Mouse (Mus musculus) heart, embryonic 11.5 days (tissue): ENCODE measurements around the gene Slfn9. TPM values are rescaled to one million over a fixed set of nuclear protein-coding genes. Genes with fewer than 3 reads are reported as not detected.
"Not testable (repeated sequence)": the region's sequence is repeated elsewhere in the genome, so short reads cannot be mapped to it uniquely, and the experiment has no call there.

Experiments
- ATAC-seq: fragments of 200-750 bp; cut with Nextera tagmentation; replicated peaks from 2 replicates; pipeline ENCODE4 v1.8.0; 2017; ENCODE audit warnings: moderate library complexity; ENCODE audit not compliant: insufficient number of reproducible peaks, low FRiP score, low TSS enrichment
- H3K27ac ChIP-seq: fragments of 300-500 bp; sonication (generic); 2 replicates; pipeline ENCODE4 v1.5.1; 2014; ENCODE audit warnings: mild to moderate bottlenecking, low read depth, low read length
- H3K27me3 ChIP-seq: fragments of 300-500 bp; sonication (generic); 2 replicates; pipeline ENCODE4 v1.6.1; 2014; ENCODE audit warnings: mild to moderate bottlenecking, low read length, mixed read lengths; ENCODE audit not compliant: control insufficient read depth, insufficient read depth
- H3K36me3 ChIP-seq: fragments of 300-500 bp; sonication (generic); 2 replicates; pipeline ENCODE4 v1.6.1; 2014; ENCODE audit warnings: mild to moderate bottlenecking, low read length, moderate library complexity, mixed read lengths; ENCODE audit not compliant: control insufficient read depth, insufficient read depth
- H3K4me1 ChIP-seq: fragments of 300-500 bp; sonication (generic); 2 replicates; pipeline ENCODE4 v1.6.1; 2014; ENCODE audit warnings: low read length; ENCODE audit not compliant: control insufficient read depth, insufficient read depth
- H3K4me2 ChIP-seq: fragments of 300-500 bp; sonication (generic); 2 replicates; pipeline ENCODE4 v1.6.1; 2014; ENCODE audit warnings: mild to moderate bottlenecking, moderate library complexity
- H3K4me3 ChIP-seq: fragments of 300-500 bp; sonication (generic); 2 replicates; pipeline ENCODE4 v1.5.1; 2014; ENCODE audit warnings: low read depth, low read length
- H3K9ac ChIP-seq: fragments of 300-500 bp; sonication (generic); 2 replicates; pipeline ENCODE4 v1.6.1; 2014; ENCODE audit warnings: mild to moderate bottlenecking, low read depth, low read length, moderate library complexity
- H3K9me3 ChIP-seq: fragments of 300-500 bp; sonication (generic); replicated peaks from 2 replicates; pipeline ENCODE4 v1.6.1; 2016; ENCODE audit warnings: low read length; ENCODE audit not compliant: control insufficient read depth
- WGBS: fragments of 180-500 bp; shearing (Covaris S2); extraction: QIAGEN DNeasy Blood & Tissue Kit; methylation state at CpG from one replicate; pipeline ENCODE4 v1.1.7; 2014; ENCODE audit not compliant: insufficient replicate concordance; 5-methylcytosine and 5-hydroxymethylcytosine counted together
- polyA plus RNA-seq: library from polyadenylated mRNA; unstranded; fragments of >200 nt; fragmentation: Nextera tagmentation; extraction: Ambion mirVana; gene quantifications from 2 replicates; pipeline ENCODE4 v1.2.1, GENCODE M21; 2014

Slfn9 gene
- polyA plus RNA-seq = 14.1 and 16.6 TPM in 2 replicates

GRCm38 (mm10) chr11:82991469-82992166 is at the start of gene Slfn9:
TSS of gene Slfn9 (minus strand) at chr11:82991830.
- Histone ChIP-seq H3K4me2 (peak within 1 kb of the TSS; percentile 71), H3K9ac (peak within 1 kb of the TSS; percentile 72)
- 4% methylated on average over 14 of the region's 14 CpGs for WGBS

DNA sequence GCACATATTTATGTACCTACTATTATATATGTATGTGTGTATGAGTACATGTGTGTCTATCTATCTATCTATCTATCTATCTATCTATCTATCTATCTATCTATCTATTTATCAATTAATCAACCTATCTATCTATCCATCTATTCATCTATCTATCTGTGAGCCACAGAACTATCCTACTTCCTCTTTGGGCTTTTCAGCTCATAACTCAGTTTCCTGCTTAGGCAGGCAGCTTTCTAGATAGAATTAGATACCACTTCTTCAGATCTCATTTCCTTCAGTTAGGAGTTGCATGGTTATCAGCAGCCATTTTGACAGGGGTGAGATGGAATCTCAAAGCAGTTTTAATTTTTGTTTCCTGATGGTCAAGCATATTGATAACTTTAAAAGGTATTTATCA is 49.4 kb upstream of the Slfn9 start:
- no peak overlapping the region for H3K4me3 ChIP-seq
- H3K4me2 ChIP-seq = no peak overlapping the region
- H3K9ac ChIP-seq = no peak overlapping the region
- H3K36me3 ChIP-seq = no peaks in the 10 kb centered on the region
- ATAC-seq = no peak
- H3K9me3 ChIP-seq = no peaks in the 10 kb centered on the region
- no peaks in the 10 kb centered on the region for H3K4me1 ChIP-seq
- H3K27ac ChIP-seq = no peak overlapping the region
- no peaks in the 10 kb centered on the region for H3K27me3 ChIP-seq

More at GRCm38 (mm10) chr11:82991469-82992166, at the start of gene Slfn9:
- Histone ChIP-seq H3K27ac (peak within 1 kb of the TSS; percentile 55; the same call in 1 of the 2 replicates), H3K36me3 (no peaks in the 10 kb centered on the region), H3K4me1 (0 out of 2 replicates have a peak, but pooled peaks cover 2% of the 10 kb centered on the region), H3K9me3 (no peaks in the 10 kb centered on the region), H3K4me3 (peak within 1 kb of the TSS; percentile 52), H3K27me3 (no peaks in the 10 kb centered on the region)
- no peak for ATAC-seq

GRCm38 (mm10) chr11:83040325-83040724 is 48.7 kb upstream of the Slfn9 start:
- no peak overlapping the region for H3K9ac ChIP-seq
- no peaks in the 10 kb centered on the region for H3K27me3 ChIP-seq
- no peaks in the 10 kb centered on the region for H3K4me1 ChIP-seq
- peak overlapping the region; percentile 55 for H3K4me2 ChIP-seq
- H3K9me3 ChIP-seq = no peaks in the 10 kb centered on the region
- WGBS = 34% methylated on average over 1 of the region's 1 CpGs
- H3K36me3 ChIP-seq = no peaks in the 10 kb centered on the region
- H3K27ac ChIP-seq = no peak overlapping the region
- peak overlapping the region; percentile 6; the same call in 1 of the 2 replicates for H3K4me3 ChIP-seq
- no peak for ATAC-seq

DNA sequence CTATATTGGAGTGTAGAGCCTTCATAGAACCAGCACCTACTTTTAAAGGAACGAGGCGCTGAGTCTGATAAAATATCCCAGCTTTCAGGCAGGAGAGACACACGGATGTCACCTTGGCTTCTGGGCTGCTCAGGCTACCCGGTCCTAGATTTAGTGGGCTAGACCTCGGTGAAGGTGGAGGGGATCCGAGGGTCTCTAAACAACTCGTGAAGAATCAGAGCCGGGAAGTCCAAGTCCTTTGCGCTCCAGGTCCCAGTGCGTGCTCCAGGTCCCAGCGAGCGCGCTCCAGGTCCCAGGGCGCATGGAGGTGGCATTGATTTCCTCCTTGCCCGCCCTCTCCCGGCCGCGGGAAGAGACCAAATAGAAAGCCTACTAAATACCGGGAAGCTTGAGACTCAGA is 48.2 kb upstream of the Slfn9 start:
- H3K9me3 ChIP-seq = no peaks in the 10 kb centered on the region
- no peaks in the 10 kb centered on the region for H3K27me3 ChIP-seq
- H3K9ac ChIP-seq = no peak overlapping the region
- peak overlapping the region; percentile 6 for H3K4me3 ChIP-seq
- no peaks in the 10 kb centered on the region for H3K36me3 ChIP-seq
- no peak for ATAC-seq
- peak overlapping the region; percentile 55 for H3K4me2 ChIP-seq
- H3K4me1 ChIP-seq = no peaks in the 10 kb centered on the region
- 9% methylated on average over 19 of the region's 19 CpGs for WGBS
- no peak overlapping the region for H3K27ac ChIP-seq

GRCm38 (mm10) chr11:83039156-83039555 is 47.5 kb upstream of the Slfn9 start:
- ATAC-seq = no peak
- Histone ChIP-seq H3K4me3 (no peak overlapping the region), H3K4me2 (peak overlapping the region; percentile 55; the same call in 1 of the 2 replicates)

DNA sequence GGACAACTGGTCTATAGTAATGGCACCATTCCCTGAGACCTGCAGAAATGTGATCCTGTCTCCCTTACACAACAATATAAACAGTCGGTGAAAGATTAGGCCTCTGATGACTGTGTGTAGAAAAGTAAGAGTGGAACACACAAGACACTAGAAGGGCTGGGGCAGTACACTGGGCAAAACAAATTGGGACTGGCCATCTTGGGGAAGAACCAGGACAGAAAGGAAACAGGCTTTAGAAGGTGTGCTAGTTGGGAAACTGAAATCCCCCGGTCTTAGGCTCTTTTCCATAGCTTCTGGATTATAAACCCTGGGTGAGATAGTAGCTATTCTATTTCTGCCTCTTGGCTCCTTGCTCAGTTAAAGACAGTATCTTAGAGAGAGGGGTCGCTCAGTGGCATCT is 47.1 kb upstream of the Slfn9 start:
- not testable (repeated sequence) for H3K27ac ChIP-seq, H3K9me3 ChIP-seq, H3K36me3 ChIP-seq, H3K4me2 ChIP-seq, H3K4me3 ChIP-seq, H3K9ac ChIP-seq, H3K4me1 ChIP-seq, ATAC-seq, H3K27me3 ChIP-seq
- WGBS = 74% methylated on average over 3 of the region's 3 CpGs

More at GRCm38 (mm10) chr11:83039156-83039555, 47.5 kb upstream of the Slfn9 start:
- no peaks in the 10 kb centered on the region for H3K36me3 ChIP-seq
- H3K9me3 ChIP-seq = no peaks in the 10 kb centered on the region
- no peak overlapping the region for H3K9ac ChIP-seq
- H3K27ac ChIP-seq = no peak overlapping the region
- H3K27me3 ChIP-seq = no peaks in the 10 kb centered on the region
- H3K4me1 ChIP-seq = no peaks in the 10 kb centered on the region
- WGBS = 58% methylated on average over 1 of the region's 1 CpGs

DNA sequence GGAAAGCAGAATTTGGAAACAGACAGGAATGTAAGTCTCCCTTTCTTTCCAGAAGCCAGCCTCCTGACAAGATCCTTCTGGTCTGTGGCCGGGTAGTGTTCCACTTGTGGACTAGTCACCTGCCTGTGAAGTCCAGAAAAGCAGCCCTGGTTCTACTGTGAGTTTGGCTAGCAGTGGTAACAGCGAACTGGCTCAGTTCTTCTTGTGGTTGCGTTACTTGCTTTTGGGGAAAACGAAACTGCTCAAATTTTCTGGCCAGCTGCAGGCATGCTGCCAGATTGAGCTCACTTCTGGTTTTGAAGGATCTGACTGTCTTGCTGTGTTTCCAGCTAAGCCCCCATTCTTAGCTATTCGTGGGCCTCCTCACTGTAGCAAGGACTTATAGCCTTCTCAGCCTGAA is 29.0 kb upstream of the Slfn9 start, which contains the start of gene Slfn8:
Gene Slfn8 (minus strand): TSS at position 190 of the 400 bp plus-strand sequence.
- no peak within 1 kb of the TSS for H3K9ac ChIP-seq

DNA sequence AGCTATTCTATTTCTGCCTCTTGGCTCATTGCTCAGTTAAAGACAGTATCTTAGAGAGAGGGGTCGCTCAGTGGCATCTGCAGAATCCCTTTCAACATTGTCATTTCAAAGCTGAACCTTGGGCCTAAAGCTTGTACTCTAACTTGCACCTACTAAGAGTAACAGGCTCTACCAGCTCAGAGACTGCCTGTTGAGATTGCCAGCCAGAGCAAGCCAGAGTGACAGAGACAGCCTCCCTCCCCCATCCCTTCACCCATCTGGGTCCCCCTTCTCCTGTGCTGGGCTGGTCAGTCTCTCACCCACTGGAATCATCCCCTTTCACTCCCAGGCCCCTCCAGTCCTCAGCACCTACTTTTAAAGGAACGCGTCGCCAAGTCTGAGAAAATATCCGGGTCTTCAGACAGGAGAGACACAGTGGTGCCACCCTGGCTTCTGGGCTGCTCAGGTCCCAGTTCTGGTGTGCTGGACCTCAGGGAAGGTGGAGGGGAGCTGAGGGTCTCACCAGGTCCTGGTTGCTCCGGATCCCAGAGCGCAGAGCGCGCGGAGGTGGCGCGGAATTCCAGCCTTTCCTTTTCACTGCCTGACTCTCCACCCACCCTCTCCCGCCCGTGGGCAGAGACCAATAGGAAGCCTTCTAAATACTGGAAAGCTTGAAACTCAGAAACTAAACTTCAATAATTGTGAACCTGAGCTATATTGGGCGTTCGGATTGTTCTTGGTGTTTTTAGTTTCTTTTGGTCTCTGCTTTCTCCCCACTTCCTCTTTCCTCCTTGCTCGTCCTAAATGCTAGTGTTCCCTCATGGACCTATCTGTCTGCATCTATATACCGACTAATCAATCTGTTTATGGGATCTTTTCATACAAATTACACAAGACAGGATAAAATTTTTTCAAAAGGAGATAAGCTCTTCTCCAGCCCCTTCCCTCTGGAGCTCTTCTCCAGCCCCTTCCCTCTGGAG is 28.2 kb upstream of the Slfn9 start:
- not testable (repeated sequence) for H3K9me3 ChIP-seq, H3K9ac ChIP-seq, H3K27me3 ChIP-seq, ATAC-seq, H3K4me3 ChIP-seq, H3K36me3 ChIP-seq, H3K4me2 ChIP-seq, H3K4me1 ChIP-seq, H3K27ac ChIP-seq
- 70% methylated on average over 18 of the region's 18 CpGs for WGBS

More for the DNA sequence above, 29.0 kb upstream of the Slfn9 start, which contains the start of gene Slfn8:
- no peaks in the 10 kb centered on the region for H3K27me3 ChIP-seq
- H3K9me3 ChIP-seq = no peaks in the 10 kb centered on the region
- H3K4me3 ChIP-seq = no peak within 1 kb of the TSS
- no peaks in the 10 kb centered on the region for H3K36me3 ChIP-seq
- ATAC-seq = no peak
- no peak within 1 kb of the TSS for H3K27ac ChIP-seq
- H3K4me1 ChIP-seq = no peaks in the 10 kb centered on the region
- no peak within 1 kb of the TSS; the same call in 1 of the 2 replicates for H3K4me2 ChIP-seq
- whole genome bisulfite sequencing = 72% methylated on average over 5 of the region's 5 CpGs
